Comparison of ENCODE assay signal across 8 mouse cellular contexts in the genomic region with DNA sequence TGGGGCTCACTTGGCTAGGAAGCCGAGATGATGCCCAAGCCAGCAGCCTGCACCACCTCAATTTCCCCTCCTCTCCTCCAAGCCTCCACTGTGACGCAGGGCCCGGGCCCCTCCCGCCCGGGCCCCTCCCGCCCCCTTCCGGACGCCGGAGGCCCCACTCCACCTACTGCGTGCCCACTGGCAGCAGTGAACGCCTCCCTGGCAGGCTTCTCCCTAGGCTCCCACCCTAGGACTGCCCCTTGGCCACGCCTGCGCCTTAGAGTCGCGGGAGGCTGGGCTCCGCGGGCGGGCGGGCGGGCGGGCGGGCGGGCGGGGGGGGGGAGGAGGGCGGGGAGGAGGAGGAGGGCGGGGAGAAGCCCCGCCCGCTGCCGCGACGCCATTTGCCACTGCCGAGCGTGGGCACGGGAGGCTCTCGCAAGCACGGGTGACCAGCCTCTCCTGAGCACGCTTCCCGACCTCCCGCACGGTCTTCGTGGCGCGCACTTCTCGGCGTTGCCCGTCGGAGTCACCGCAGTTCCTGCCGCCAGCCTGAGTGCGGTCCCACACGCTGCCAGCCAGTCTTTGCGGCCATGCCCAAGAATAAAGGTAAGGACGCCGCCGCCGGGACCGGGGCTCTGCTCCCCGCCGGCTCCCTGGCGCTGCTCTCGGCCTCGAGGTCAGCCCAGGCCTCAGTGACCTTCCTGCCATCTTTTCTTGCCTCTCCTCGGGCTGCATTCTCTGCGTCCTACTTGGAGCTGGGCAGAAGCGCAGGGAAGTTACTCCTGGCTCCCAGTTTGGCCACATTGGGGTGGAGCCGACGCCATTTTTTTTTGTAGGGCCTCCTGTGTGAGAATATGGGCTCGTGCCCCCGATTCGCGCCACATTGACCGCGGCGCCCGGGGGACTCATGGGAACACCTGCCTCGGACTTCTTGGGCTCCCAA. TPM values are rescaled to one million over a fixed set of nuclear protein-coding genes. Genes with fewer than 3 reads are reported as not detected.
DNase-seq lines count a peak whose midpoint lies in the region; ATAC-seq and TF ChIP-seq lines count a peak whose summit lies in the region.

A gene (plus strand): TSS at position 348 of the 922 bp plus-strand sequence.

- H3K27ac ChIP-seq in gastrocnemius, adult 2 months, result peak within 1 kb of the TSS; percentile 94
- H3K27ac ChIP-seq in hindbrain, postnatal 0 days, result peak within 1 kb of the TSS; percentile 85
- H3K27ac ChIP-seq in left cerebral cortex, adult 2 months, result peak within 1 kb of the TSS; percentile 67

- peak within 1 kb of the TSS; percentile 66 for H3K9ac ChIP-seq in hindbrain, postnatal 0 days (replicated peaks; ENCODE audit: low read length)

- WGBS in hindbrain, postnatal 0 days, result 25% methylated on average over 59 of the region's 76 CpGs

- peak within 1 kb of the TSS; percentile 60 for H3K4me2 ChIP-seq in hindbrain, postnatal 0 days (ENCODE audit: low read depth, low read length)

- H3K4me1 ChIP-seq in hindbrain, postnatal 0 days (ENCODE audit: insufficient read depth, low read length), result no peaks in the 10 kb centered on the region

- H3K4me3 ChIP-seq in gastrocnemius, adult 2 months, result peak within 1 kb of the TSS; percentile 85
- H3K4me3 ChIP-seq in hindbrain, postnatal 0 days (ENCODE audit: low read length), result peak within 1 kb of the TSS; percentile 59
- H3K4me3 ChIP-seq in left cerebral cortex, adult 2 months, result peak within 1 kb of the TSS; percentile 68

- DNase-seq in WW6 (ENCODE audit: low read depth, low spot score), result peak; percentile 24
- peak; percentile 29 to 43 for DNase-seq in cerebellum, postnatal 4 days (ENCODE audit: low spot score in 2 of 2)
- DNase-seq in gastrocnemius, adult 2 months, result peak; percentile 90
- peak; percentile 81 for DNase-seq in hindbrain, postnatal 0 days (ENCODE audit: low spot score)
- DNase-seq in left cerebral cortex, adult 2 months (ENCODE audit: extremely low spot score in 1 of 2, low spot score in 2 of 2), result peak; percentile 47 to 65
- peak; percentile 46 to 48 for DNase-seq in right cerebral cortex, adult 2 months (ENCODE audit: low spot score in 2 of 2)
- DNase-seq in urinary bladder, postnatal 14 days (ENCODE audit: low spot score), result peak; percentile 77

- TF ChIP-seq CTCF in gastrocnemius, adult 2 months (IDR thresholded peaks at IDR 0.05), result peak; percentile 10; the same call in 1 of the 2 replicates
- TF ChIP-seq CTCF in hindbrain, postnatal 0 days (IDR thresholded peaks at IDR 0.05; ENCODE audit: low read depth), result no peak
- no peak; the same call in none of the 2 replicates for TF ChIP-seq CTCF in left cerebral cortex, adult 2 months (IDR thresholded peaks at IDR 0.05)

- no peaks in the 10 kb centered on the region for H3K27me3 ChIP-seq in hindbrain, postnatal 0 days (ENCODE audit: insufficient read depth, low read length)

- ATAC-seq in hindbrain, postnatal 0 days, result peak; percentile 96
- ATAC-seq in megakaryocyte, adult 5-6 weeks (ENCODE audit: poor library complexity, severe bottlenecking), result peak; percentile 97

- H3K36me3 ChIP-seq in hindbrain, postnatal 0 days (ENCODE audit: insufficient read depth, low read length), result no peaks in the 10 kb centered on the region

- intact Hi-C loops in gastrocnemius, adult 2 months (cut with DNase I), result no loop called here
- intact Hi-C loops in left cerebral cortex, adult 2 months (cut with DNase I), result no loop called here

- no peaks in the 10 kb centered on the region for H3K9me3 ChIP-seq in hindbrain, postnatal 0 days (ENCODE audit: low read length)

RNA-seq across cellular contexts. Expression of the gene that starts here (rescaled TPM):
- 10 to 100 TPM; 79.8 to 85.3 TPM for total RNA-seq in gastrocnemius, adult 2 months (2021)
- total RNA-seq in hindbrain, postnatal 0 days (2014; rRNA removed), result 62.1 and 74.5 TPM in 2 replicates
- polyA plus RNA-seq in hindbrain, postnatal 0 days (2015; fragmentation: Nextera tagmentation; extraction: Ambion mirVana), result 86.4 and 96.2 TPM in 2 replicates
- 100 to 1,000 TPM; 126 to 127 TPM for total RNA-seq in left cerebral cortex, adult 2 months (2021)
- 28.5 and 32.8 TPM in 2 replicates for total RNA-seq in megakaryocyte, adult 5-6 weeks (2015)
- 25.6 and 28.1 TPM in 2 replicates for total RNA-seq in megakaryocyte, adult 5-6 weeks (2017)

Comparison
In these comparisons a context has a peak if more than half of its experiments do, and no peak if none do; other contexts are left out.
1. Peak in every context shown above with its lines: DNase-seq, ATAC-seq, H3K4me3 ChIP-seq and H3K27ac ChIP-seq.
2. DNase-seq: peak in every context shown above with its lines; median percentile 90 in gastrocnemius, adult 2 months; 81 in hindbrain, postnatal 0 days; 77 in urinary bladder, postnatal 14 days; 56 in left cerebral cortex, adult 2 months; 47 in right cerebral cortex, adult 2 months; 36 in cerebellum, postnatal 4 days; 24 in WW6.